Mouse (Mus musculus): Measurements from ENCODE around the gene Herc6. TPM values are rescaled to one million over a fixed set of nuclear protein-coding genes. Genes with fewer than 3 reads are reported as not detected.
A peak's percentile ranks its signal among the peaks of the same experiment; 100 is the strongest.

Herc6 gene
- 1.8 and 2.6 TPM in 2 replicates for polyA plus RNA-seq (2015; fragmentation: Nextera tagmentation; extraction: Ambion mirVana)

DNA sequence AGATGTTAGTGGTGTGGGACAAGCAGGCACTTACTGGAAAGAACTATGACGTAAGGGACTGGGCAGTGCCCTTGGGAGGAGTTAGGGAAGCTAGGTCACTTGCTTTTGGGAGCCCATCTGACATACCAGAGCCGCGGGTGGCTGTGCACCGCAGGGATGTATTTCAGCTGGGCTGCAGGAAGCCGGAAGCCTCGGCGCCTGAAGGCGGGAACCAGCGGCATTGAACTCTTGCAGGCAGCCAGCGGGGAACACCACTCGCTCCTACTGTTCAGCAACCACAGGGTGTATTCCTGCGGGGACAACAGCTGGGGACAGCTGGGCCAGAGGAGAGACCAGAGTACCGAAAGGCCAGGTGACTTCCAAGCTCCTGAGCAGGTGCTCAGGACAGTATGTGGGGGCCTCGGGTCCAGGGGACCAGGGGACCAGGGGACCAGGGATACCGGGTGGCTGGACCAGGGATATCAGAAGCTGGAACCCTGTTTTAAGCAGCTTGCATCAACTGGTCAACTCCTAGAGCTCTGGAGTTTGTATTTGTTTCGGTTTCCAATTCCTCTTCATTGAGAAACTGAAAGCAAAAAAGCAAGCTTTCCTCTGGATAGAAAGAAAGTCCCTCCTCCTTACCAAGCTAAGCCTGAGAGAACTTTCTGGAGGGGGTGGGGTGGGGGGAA is at the start of gene Herc6:
Gene Herc6 (plus strand): TSS at position 120 of the 668 bp plus-strand sequence.
- H3K4me3 ChIP-seq (replicated peaks): peak within 1 kb of the TSS; percentile 61
- peak within 1 kb of the TSS; percentile 87 for H3K4me2 ChIP-seq (replicated peaks)
- H3K9ac ChIP-seq: peak within 1 kb of the TSS; percentile 60
- 2% methylated on average over 16 of the region's 16 CpGs for WGBS
- ATAC-seq: peak; percentile 95
- no peaks in the 10 kb centered on the region for H3K9me3 ChIP-seq
- H3K27ac ChIP-seq: peak within 1 kb of the TSS; percentile 77
- no peaks in the 10 kb centered on the region for H3K36me3 ChIP-seq
- H3K4me1 ChIP-seq (replicated peaks): no peaks in the 10 kb centered on the region
- no peaks in the 10 kb centered on the region for H3K27me3 ChIP-seq (replicated peaks)

DNA sequence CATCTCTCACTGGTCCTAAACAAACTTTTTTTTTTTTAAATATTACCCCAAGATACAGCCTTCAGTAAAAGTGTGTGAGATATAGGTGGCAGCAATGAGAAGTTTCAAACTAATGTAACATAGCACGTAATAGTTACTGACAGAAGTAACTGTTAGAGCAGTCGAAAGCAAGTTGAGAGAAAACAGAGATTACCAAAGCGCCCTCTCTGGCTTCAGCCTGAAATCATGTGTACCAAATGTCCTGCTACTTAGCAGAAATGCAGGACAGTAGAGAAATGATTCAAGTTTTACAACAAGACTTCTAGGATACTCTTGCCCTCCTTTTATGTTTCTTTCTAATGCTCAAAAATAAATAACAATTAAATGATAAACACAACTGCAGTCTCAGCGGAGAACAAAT is 49.8 kb upstream of the Herc6 start:
- H3K4me1 ChIP-seq (replicated peaks): peaks cover 6% of the 10 kb centered on the region; the same call in 1 of the 2 replicates
- H3K36me3 ChIP-seq: no peaks in the 10 kb centered on the region
- ATAC-seq: no peak
- H3K9ac ChIP-seq: no peak overlapping the region
- H3K4me3 ChIP-seq (replicated peaks): no peak overlapping the region
- H3K27ac ChIP-seq: no peak overlapping the region
- no peak overlapping the region for H3K4me2 ChIP-seq (replicated peaks)
- no peaks in the 10 kb centered on the region for H3K27me3 ChIP-seq (replicated peaks)
- no peaks in the 10 kb centered on the region for H3K9me3 ChIP-seq
- 49% methylated on average over 4 of the region's 4 CpGs for WGBS

DNA sequence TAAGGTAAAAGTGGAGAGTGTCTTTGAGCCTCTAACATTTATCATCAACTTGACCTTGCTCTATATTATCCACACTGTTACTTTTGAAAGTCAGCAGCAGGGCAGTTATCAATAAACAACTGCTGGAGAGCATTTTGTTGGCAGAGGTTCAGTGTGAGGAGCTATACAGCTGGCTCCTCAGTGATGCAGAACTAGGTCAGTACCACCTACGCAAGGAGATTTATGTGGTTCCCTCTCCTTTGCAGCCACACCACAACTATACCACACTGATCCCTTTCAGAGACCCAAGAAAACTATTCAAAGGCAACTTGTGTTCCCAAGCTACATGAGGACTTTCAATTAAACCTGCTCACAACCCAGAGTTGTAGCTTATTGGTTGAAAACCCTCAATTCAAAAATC is 49.4 kb upstream of the Herc6 start:
- no peak overlapping the region for H3K4me3 ChIP-seq (replicated peaks)
- 67% methylated on average over 1 of the region's 1 CpGs for WGBS
- no peaks in the 10 kb centered on the region for H3K36me3 ChIP-seq
- H3K4me1 ChIP-seq (replicated peaks): peaks cover 6% of the 10 kb centered on the region; the same call in 1 of the 2 replicates
- ATAC-seq: no peak
- no peaks in the 10 kb centered on the region for H3K27me3 ChIP-seq (replicated peaks)
- no peak overlapping the region for H3K27ac ChIP-seq
- H3K9me3 ChIP-seq: no peaks in the 10 kb centered on the region
- no peak overlapping the region for H3K4me2 ChIP-seq (replicated peaks)
- H3K9ac ChIP-seq: no peak overlapping the region

DNA sequence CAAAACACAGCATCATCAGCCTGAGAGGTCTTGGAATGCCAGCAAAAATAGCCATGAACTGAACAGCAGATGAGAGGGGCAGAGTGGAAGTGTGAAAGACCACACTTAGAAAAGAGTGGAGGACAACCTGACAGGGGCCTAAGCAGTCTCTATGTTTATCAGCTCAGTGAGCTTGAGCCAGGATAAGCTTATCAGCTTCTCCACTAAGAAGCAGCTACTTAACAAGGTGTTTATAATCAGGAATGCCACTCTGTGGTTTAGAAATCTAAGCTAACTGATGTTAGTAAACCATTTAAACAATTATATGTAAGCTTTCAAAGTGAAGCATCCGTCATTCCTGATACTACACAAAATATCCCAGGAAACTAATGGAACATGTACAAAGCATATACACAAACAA is 48.8 kb upstream of the Herc6 start:
- Histone ChIP-seq H3K4me2 (replicated peaks) (no peak overlapping the region), H3K9ac (no peak overlapping the region), H3K27me3 (replicated peaks) (no peaks in the 10 kb centered on the region), H3K27ac (no peak overlapping the region), H3K36me3 (no peaks in the 10 kb centered on the region), H3K9me3 (no peaks in the 10 kb centered on the region), H3K4me3 (replicated peaks) (no peak overlapping the region), H3K4me1 (replicated peaks) (peaks cover 6% of the 10 kb centered on the region; the same call in 1 of the 2 replicates)
- no peak for ATAC-seq
- WGBS: 70% methylated on average over 1 of the region's 1 CpGs

DNA sequence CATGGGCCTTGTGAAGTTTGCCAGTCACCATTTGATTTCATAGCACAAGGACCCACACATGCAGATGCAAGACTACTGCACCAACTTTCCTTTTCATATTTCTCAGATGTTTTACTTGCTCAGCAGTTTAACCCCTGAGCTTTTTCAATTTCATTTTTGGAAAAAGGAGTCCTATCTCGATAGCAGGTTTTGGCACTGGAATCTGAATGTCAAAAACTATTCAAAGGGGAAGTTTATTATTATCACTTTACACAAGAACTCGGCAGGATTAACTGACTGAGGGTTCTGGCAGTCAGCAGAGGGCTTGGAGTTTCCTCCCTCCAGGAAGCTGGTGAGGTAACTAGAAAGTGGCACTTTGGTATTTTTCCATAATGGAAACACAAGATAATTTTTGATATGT is 47.4 kb upstream of the Herc6 start:
- no peaks in the 10 kb centered on the region for H3K9me3 ChIP-seq
- peaks cover 6% of the 10 kb centered on the region; the same call in 1 of the 2 replicates for H3K4me1 ChIP-seq (replicated peaks)
- no peak overlapping the region for H3K27ac ChIP-seq
- H3K4me2 ChIP-seq (replicated peaks): peak overlapping the region; percentile 83
- no peaks in the 10 kb centered on the region for H3K36me3 ChIP-seq
- H3K4me3 ChIP-seq (replicated peaks): no peak overlapping the region
- H3K9ac ChIP-seq: no peak overlapping the region
- ATAC-seq: no peak
- WGBS: 36% methylated on average over 2 of the region's 2 CpGs
- H3K27me3 ChIP-seq (replicated peaks): no peaks in the 10 kb centered on the region

DNA sequence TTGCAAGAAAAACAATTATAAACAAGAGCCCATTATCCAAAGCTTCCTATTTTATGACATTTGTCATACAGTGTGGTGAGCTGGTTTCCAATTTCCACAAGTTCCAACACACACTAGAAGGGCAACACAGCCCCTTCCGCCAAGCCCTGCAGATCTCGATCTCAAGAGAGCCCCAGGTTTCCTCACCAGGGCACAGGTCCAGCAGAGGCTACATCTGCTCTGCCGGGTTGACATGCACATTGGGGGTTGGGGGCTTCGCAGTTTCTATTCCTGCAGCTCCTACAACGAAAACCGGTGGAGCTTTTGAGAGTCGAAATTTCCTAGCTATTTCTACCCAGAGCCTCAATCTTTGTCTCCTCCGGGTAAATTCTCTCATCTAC is 46.6 kb upstream of the Herc6 start:
- Histone ChIP-seq H3K9me3 (no peaks in the 10 kb centered on the region), H3K4me1 (replicated peaks) (peaks cover 6% of the 10 kb centered on the region; the same call in 1 of the 2 replicates)

DNA sequence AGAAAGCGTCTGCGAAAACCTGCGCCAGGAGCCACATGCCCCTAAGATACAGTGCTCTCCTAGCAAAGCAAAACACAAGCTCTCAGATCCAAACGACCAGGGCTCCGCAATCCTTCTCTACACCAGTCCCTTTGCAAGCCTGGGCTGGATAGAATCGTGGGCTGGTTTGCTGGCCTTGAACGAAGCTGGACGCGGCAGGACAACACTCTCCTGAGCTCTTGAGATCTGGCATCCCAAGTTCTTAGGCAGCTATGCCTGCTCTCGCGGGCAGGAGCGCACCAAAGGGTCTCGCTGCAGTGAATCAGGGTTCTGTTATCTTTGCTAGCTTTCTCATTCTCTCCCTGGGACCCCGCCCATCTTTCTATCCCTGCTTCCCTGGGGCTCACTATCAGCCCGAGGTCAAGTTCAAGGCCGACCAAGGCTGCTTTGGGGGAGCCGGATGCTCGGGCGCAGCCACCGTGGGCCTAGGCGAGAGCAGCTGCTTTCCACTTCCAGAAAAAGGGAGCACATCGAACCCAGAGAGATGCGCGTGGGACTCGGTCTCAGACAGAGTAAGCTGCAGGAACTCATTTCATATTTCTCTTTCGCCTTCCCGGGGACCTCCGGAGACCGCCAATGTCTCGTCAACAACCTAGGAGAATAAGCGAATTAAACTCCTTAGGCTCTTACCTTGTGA is 46.1 kb upstream of the Herc6 start:
- H3K9me3 ChIP-seq: no peaks in the 10 kb centered on the region
- peak overlapping the region; percentile 68 for H3K4me3 ChIP-seq (replicated peaks)
- ATAC-seq: peak; percentile 51
- no peaks in the 10 kb centered on the region for H3K36me3 ChIP-seq
- under 1% methylated on average over 31 of the region's 31 CpGs for WGBS
- peak overlapping the region; percentile 78 for H3K27ac ChIP-seq
- H3K27me3 ChIP-seq (replicated peaks): no peaks in the 10 kb centered on the region
- H3K9ac ChIP-seq: peak overlapping the region; percentile 66
- H3K4me2 ChIP-seq (replicated peaks): peak overlapping the region; percentile 83
- peaks cover 6% of the 10 kb centered on the region; the same call in 1 of the 2 replicates for H3K4me1 ChIP-seq (replicated peaks)

More for the DNA sequence above, 46.6 kb upstream of the Herc6 start:
- peak overlapping the region; percentile 78 for H3K27ac ChIP-seq
- peak overlapping the region; percentile 68 for H3K4me3 ChIP-seq (replicated peaks)
- no peaks in the 10 kb centered on the region for H3K27me3 ChIP-seq (replicated peaks)
- WGBS: 2% methylated on average over 8 of the region's 8 CpGs
- H3K4me2 ChIP-seq (replicated peaks): peak overlapping the region; percentile 83
- peak overlapping the region; percentile 66 for H3K9ac ChIP-seq
- no peak for ATAC-seq
- no peaks in the 10 kb centered on the region for H3K36me3 ChIP-seq

DNA sequence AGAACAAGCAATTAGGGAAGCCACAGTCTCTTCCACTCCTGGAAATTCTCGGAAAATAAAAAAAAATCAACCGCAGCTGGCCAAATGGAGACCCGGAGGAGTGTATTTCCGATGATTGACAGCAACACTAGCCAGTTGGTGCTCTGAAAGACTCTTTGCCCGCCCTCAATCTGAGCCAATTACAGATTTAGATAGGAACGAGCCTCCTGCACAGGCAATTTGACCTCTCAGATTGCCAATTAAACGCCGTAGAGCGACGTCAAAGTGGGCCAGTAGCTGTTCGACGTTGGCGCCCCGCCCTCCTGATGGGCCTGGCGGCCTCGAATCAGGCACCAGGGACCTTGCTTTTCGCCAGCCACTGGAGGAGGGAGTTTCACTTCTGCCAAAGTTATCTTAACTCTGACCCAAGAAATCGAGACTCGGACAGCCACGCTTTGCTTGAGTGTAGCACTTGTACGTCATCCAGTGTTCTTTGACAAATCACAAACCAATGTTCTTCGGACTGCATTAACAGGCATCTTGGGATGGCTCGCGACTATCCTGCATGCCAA is 45.3 kb upstream of the Herc6 start, which contains the start of gene Ppm1k:
Gene Ppm1k (minus strand): TSS at position 83 of the 551 bp plus-strand sequence.
- Histone ChIP-seq H3K4me1 (replicated peaks) (peaks cover 6% of the 10 kb centered on the region; the same call in 1 of the 2 replicates), H3K27ac (peak within 1 kb of the TSS; percentile 83), H3K36me3 (no peaks in the 10 kb centered on the region), H3K9me3 (no peaks in the 10 kb centered on the region), H3K4me2 (replicated peaks) (peak within 1 kb of the TSS; percentile 83), H3K9ac (peak within 1 kb of the TSS; percentile 66), H3K27me3 (replicated peaks) (no peaks in the 10 kb centered on the region), H3K4me3 (replicated peaks) (peak within 1 kb of the TSS; percentile 68)
- WGBS: under 1% methylated on average over 24 of the region's 24 CpGs
- peak; percentile 99 for ATAC-seq

DNA sequence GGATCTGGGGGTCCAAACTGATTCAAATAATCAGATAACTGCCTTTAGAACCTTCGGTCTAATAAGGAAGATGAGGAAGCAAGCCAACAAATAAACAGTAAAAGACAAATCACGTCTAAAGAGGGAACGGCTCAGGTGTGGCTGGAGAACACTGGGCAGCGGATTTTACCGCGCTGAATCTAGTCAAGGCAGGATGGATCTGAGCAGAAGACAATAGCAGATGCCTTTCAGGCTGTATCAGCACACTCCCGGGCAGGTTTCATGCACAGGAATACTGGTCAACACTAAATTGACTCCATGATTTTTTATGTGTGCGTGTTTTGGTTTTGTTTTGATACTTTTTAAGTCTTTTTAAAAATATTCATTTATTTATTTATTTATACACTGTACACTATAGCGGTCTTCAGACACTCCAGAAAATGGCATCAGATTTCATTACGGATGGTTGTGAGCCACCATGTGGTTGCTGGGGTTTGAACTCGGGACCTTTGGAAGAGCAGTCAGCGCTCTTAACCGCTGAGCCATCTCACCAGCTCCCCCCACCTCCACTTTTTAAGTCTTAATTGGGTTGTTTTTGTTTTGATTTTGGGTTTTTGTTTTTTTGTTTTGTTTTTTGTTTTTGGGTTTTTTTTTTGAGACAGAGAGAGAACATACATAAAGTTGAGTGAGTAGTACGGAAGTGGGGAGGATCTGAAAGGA is 44.7 kb upstream of the Herc6 start:
- Histone ChIP-seq H3K27ac (peak overlapping the region; percentile 83), H3K36me3 (no peaks in the 10 kb centered on the region), H3K27me3 (replicated peaks) (no peaks in the 10 kb centered on the region), H3K4me3 (replicated peaks) (peak overlapping the region; percentile 68), H3K4me1 (replicated peaks) (peaks cover 6% of the 10 kb centered on the region; the same call in 1 of the 2 replicates), H3K9me3 (no peaks in the 10 kb centered on the region), H3K9ac (peak overlapping the region; percentile 45), H3K4me2 (replicated peaks) (peak overlapping the region; percentile 83)
- peak; percentile 61 for ATAC-seq
- 27% methylated on average over 14 of the region's 14 CpGs for WGBS

DNA sequence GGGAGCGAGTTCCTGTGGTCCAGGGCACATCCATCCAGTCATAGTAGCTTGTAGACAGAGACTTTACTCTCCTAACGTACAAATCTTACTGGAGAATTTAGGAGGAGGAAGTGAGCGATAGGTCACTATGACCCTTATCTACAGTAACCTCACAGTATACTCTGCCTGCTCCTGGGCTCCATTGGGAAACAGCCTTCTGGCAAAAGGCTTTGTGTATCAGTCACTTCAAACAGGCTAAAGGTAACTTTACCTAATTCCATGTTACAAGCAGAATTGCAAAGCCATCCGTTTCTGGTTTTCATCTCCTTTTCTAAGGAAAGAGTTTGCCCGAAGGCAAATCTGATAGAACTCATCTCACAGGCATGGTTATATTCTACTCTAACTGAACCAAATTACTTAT is 42.9 kb upstream of the Herc6 start:
- H3K4me2 ChIP-seq (replicated peaks): no peak overlapping the region
- ATAC-seq: no peak
- no peak overlapping the region for H3K27ac ChIP-seq
- H3K9me3 ChIP-seq: no peaks in the 10 kb centered on the region
- WGBS: 78% methylated on average over 5 of the region's 5 CpGs
- no peak overlapping the region for H3K4me3 ChIP-seq (replicated peaks)
- no peak overlapping the region for H3K9ac ChIP-seq
- no peaks in the 10 kb centered on the region for H3K27me3 ChIP-seq (replicated peaks)
- peaks cover 6% of the 10 kb centered on the region; the same call in 1 of the 2 replicates for H3K4me1 ChIP-seq (replicated peaks)
- no peaks in the 10 kb centered on the region for H3K36me3 ChIP-seq

DNA sequence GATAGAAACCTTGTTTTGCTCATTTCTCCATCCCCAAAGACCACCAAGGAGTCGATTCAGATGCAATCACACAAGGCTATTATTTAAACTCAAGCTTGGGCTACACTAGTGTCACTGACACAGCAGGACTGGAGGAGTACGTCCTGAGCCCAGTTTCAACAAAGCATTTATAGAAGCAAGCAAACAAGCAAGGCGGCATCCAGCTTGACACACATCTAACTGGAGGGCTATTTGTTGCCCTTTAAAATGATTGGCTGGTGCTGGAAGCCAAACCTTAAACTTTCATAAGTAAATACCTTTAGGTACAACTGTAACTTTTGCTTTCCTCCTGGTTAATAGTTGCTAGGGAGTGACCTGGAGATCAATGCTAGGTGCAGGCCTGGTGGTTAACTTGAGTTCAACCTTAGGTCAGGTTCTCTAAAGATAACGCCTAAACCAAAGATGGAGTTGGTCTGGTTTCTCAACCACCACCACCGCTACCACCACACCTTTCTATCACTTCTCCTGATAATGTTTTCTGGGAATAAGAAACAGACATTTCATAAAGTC is 39.8 kb upstream of the Herc6 start:
- no peak overlapping the region for H3K27ac ChIP-seq
- no peaks in the 10 kb centered on the region for H3K9me3 ChIP-seq
- no peak overlapping the region for H3K9ac ChIP-seq
- ATAC-seq: peak; percentile 52; the same call in 1 of the 2 replicates
- WGBS: 69% methylated on average over 5 of the region's 5 CpGs
- no peaks in the 10 kb centered on the region for H3K4me1 ChIP-seq (replicated peaks)
- no peak overlapping the region for H3K4me2 ChIP-seq (replicated peaks)
- H3K4me3 ChIP-seq (replicated peaks): no peak overlapping the region
- no peaks in the 10 kb centered on the region for H3K27me3 ChIP-seq (replicated peaks)
- H3K36me3 ChIP-seq: no peaks in the 10 kb centered on the region
